In the genomic region with DNA sequence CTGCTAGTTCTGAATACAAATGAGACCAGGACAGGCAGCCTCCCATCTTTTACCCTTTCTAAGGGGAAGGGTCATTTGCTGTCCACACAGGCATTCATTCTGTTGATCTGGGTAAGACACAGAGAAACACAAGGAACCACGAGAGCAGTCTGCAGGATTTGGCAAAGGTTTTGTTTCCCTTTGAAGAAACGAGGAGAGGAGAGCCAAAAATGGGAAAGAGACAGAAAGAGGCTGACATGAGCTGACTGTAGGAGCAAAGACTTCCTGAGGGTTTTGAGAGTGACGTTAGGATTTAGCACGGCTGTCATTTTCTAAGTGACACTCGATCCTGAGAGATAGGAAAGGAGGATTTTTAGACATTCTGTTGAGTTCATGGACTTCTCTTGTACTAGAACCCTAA, we compare ENCODE assay signal across 13 mouse cellular contexts. TPM values are rescaled to one million over a fixed set of nuclear protein-coding genes. Genes with fewer than 3 reads are reported as not detected.
"Had no signal": no experiment of that assay in that cellular context is flagged by ENCODE, and none has a peak within 500 bp of the region (broad histone marks: within the 10 kb centered on the region; RNA-seq: fewer than 3 reads in every experiment).

No protein-coding gene starts in this region.

- H3K27me3 ChIP-seq: neural tube, embryonic 15.5 days had no signal

- H3K36me3 ChIP-seq: kidney, embryonic 15.5 days; limb, embryonic 10.5 days; liver, embryonic 15.5 days; midbrain, embryonic 13.5 days; neural tube, embryonic 15.5 days had no signal

- H3K4me2 ChIP-seq: kidney, embryonic 15.5 days; liver, embryonic 11.5 days; liver, embryonic 15.5 days; midbrain, embryonic 13.5 days; neural tube, embryonic 15.5 days had no signal

- H3K4me3 ChIP-seq: kidney, embryonic 15.5 days; left cerebral cortex, adult 2 months; limb, embryonic 10.5 days; liver, embryonic 15.5 days; midbrain, embryonic 13.5 days; myocyte; neural tube, embryonic 15.5 days had no signal

- H3K27ac ChIP-seq: kidney, embryonic 15.5 days; left cerebral cortex, adult 2 months; limb, embryonic 10.5 days; liver, embryonic 15.5 days; midbrain, embryonic 13.5 days; neural tube, embryonic 15.5 days; stomach, postnatal 0 days had no signal

- H3K9ac ChIP-seq: kidney, embryonic 15.5 days; liver, embryonic 15.5 days; midbrain, embryonic 13.5 days; neural tube, embryonic 15.5 days had no signal

- ATAC-seq: intestine, embryonic 16.5 days; midbrain, embryonic 13.5 days had no signal

- DNase-seq: kidney, adult 2 months; kidney, postnatal 14 days had no signal

- H3K9me3 ChIP-seq: kidney, embryonic 15.5 days; limb, embryonic 10.5 days; liver, embryonic 15.5 days; midbrain, embryonic 13.5 days; neural tube, embryonic 15.5 days had no signal

RNA-seq across cellular contexts. Expression of a gene that starts 3.1 kb away (rescaled TPM):
- total RNA-seq: megakaryocyte-erythroid progenitor cell, adult 5-6 weeks had no signal
